Mouse (Mus musculus) erythroid progenitor cell, adult 5-6 weeks (primary cell): ENCODE data around the gene Hist1h2bq. TPM values are rescaled to one million over a fixed set of nuclear protein-coding genes. Genes with fewer than 3 reads are reported as not detected.

Experiments used
- total RNA-seq, 2 experiments: library from RNA; stranded (forward) in 1 of 2; stranded (reverse) in 1 of 2; fragments of 150-400 nt in 1 of 2; fragments of 186-747, 209-891 nt in 1 of 2; gene quantifications; 2 replicates each; pipeline versions ENCODE4 v1.2.3 to v1.2.4; 2015 to 2017; ENCODE audit warnings: low replicate concordance in 2 of 2

Hist1h2bq gene
- total RNA-seq, 2 experiments from 2014 or later: 124 to 1,040 TPM

Other genes with a start within 250 kb of the Hist1h2bq start
Only the 30 nearest of the 31 such genes appear.
- not detected in 2 replicates for gene Olfr1364, start 228.4 kb downstream of the Hist1h2bq start, total RNA-seq (2015; ENCODE audit: low replicate concordance)
- gene Olfr1364, start 228.4 kb downstream of the Hist1h2bq start, total RNA-seq (2017; ENCODE audit: low replicate concordance): not detected in 2 replicates
- gene Olfr1362, start 196.2 kb downstream of the Hist1h2bq start, total RNA-seq (2015; ENCODE audit: low replicate concordance): not detected in 2 replicates
- gene Olfr1362, start 196.2 kb downstream of the Hist1h2bq start, total RNA-seq (2017; ENCODE audit: low replicate concordance): not detected in 2 replicates
- not detected in 2 replicates for gene Olfr11, start 167.7 kb downstream of the Hist1h2bq start, total RNA-seq (2015; ENCODE audit: low replicate concordance)
- gene Olfr11, start 167.7 kb downstream of the Hist1h2bq start, total RNA-seq (2017; ENCODE audit: low replicate concordance): not detected in 2 replicates
- gene Olfr1361, start 146.8 kb downstream of the Hist1h2bq start, total RNA-seq (2015; ENCODE audit: low replicate concordance): not detected in 2 replicates
- not detected in 2 replicates for gene Olfr1361, start 146.8 kb downstream of the Hist1h2bq start, total RNA-seq (2017; ENCODE audit: low replicate concordance)
- not detected in 2 replicates for gene Olfr1360, start 132.8 kb downstream of the Hist1h2bq start, total RNA-seq (2015; ENCODE audit: low replicate concordance)
- gene Olfr1360, start 132.8 kb downstream of the Hist1h2bq start, total RNA-seq (2017; ENCODE audit: low replicate concordance): not detected in 2 replicates
- gene Olfr1359, start 112.1 kb downstream of the Hist1h2bq start, total RNA-seq (2015; ENCODE audit: low replicate concordance): not detected in 2 replicates
- gene Olfr1359, start 112.1 kb downstream of the Hist1h2bq start, total RNA-seq (2017; ENCODE audit: low replicate concordance): not detected in 2 replicates
- 989 and 1,130 TPM in 2 replicates for gene Hist1h2bl, start 94.1 kb downstream of the Hist1h2bq start, total RNA-seq (2015; ENCODE audit: low replicate concordance)
- 1,595 and 2,060 TPM in 2 replicates for gene Hist1h2bl, start 94.1 kb downstream of the Hist1h2bq start, total RNA-seq (2017; ENCODE audit: low replicate concordance)
- gene Hist1h2ai, start 93.8 kb downstream of the Hist1h2bq start, total RNA-seq (2015; ENCODE audit: low replicate concordance): 22.6 and 24.1 TPM in 2 replicates
- 2,450 and 5,888 TPM in 2 replicates for gene Hist1h2ai, start 93.8 kb downstream of the Hist1h2bq start, total RNA-seq (2017; ENCODE audit: low replicate concordance)
- 64.9 and 143 TPM in 2 replicates for gene Hist1h3h, start 92.5 kb downstream of the Hist1h2bq start, total RNA-seq (2015; ENCODE audit: low replicate concordance)
- gene Hist1h3h, start 92.5 kb downstream of the Hist1h2bq start, total RNA-seq (2017; ENCODE audit: low replicate concordance): 379 and 793 TPM in 2 replicates
- gene Hist1h2bm, start 88.2 kb downstream of the Hist1h2bq start, total RNA-seq (2015; ENCODE audit: low replicate concordance): 396 and 580 TPM in 2 replicates
- gene Hist1h2bm, start 88.2 kb downstream of the Hist1h2bq start, total RNA-seq (2017; ENCODE audit: low replicate concordance): 1,330 and 1,438 TPM in 2 replicates
- gene Hist1h4j, start 75.1 kb downstream of the Hist1h2bq start, total RNA-seq (2015; ENCODE audit: low replicate concordance): 12.6 and 18.4 TPM in 2 replicates
- 900 and 1,530 TPM in 2 replicates for gene Hist1h4j, start 75.1 kb downstream of the Hist1h2bq start, total RNA-seq (2017; ENCODE audit: low replicate concordance)
- gene Hist1h4k, start 59.7 kb downstream of the Hist1h2bq start, total RNA-seq (2015; ENCODE audit: low replicate concordance): 298 and 381 TPM in 2 replicates
- gene Hist1h4k, start 59.7 kb downstream of the Hist1h2bq start, total RNA-seq (2017; ENCODE audit: low replicate concordance): 3,827 and 6,951 TPM in 2 replicates
- 480 and 792 TPM in 2 replicates for gene Hist1h2ak, start 56.4 kb downstream of the Hist1h2bq start, total RNA-seq (2015; ENCODE audit: low replicate concordance)
- gene Hist1h2ak, start 56.4 kb downstream of the Hist1h2bq start, total RNA-seq (2017; ENCODE audit: low replicate concordance): 4,887 and 6,345 TPM in 2 replicates
- 1,688 and 1,944 TPM in 2 replicates for gene Hist1h2bn, start 56.1 kb downstream of the Hist1h2bq start, total RNA-seq (2015; ENCODE audit: low replicate concordance)
- 6,530 and 7,011 TPM in 2 replicates for gene Hist1h2bn, start 56.1 kb downstream of the Hist1h2bq start, total RNA-seq (2017; ENCODE audit: low replicate concordance)
- gene Hist1h1b, start 29.6 kb downstream of the Hist1h2bq start, total RNA-seq (2015; ENCODE audit: low replicate concordance): 1,815 and 1,971 TPM in 2 replicates
- 4,746 and 7,405 TPM in 2 replicates for gene Hist1h1b, start 29.6 kb downstream of the Hist1h2bq start, total RNA-seq (2017; ENCODE audit: low replicate concordance)
- 807 and 971 TPM in 2 replicates for gene Hist1h3i, start 26.8 kb downstream of the Hist1h2bq start, total RNA-seq (2015; ENCODE audit: low replicate concordance)
- gene Hist1h3i, start 26.8 kb downstream of the Hist1h2bq start, total RNA-seq (2017; ENCODE audit: low replicate concordance): 793 and 862 TPM in 2 replicates
- gene Hist1h2an, start 23.0 kb downstream of the Hist1h2bq start, total RNA-seq (2015; ENCODE audit: low replicate concordance): 9.4 and 13.4 TPM in 2 replicates
- 1,681 and 2,099 TPM in 2 replicates for gene Hist1h2an, start 23.0 kb downstream of the Hist1h2bq start, total RNA-seq (2017; ENCODE audit: low replicate concordance)
- 31.0 and 96.0 TPM in 2 replicates for gene Hist1h2bp, start 22.7 kb downstream of the Hist1h2bq start, total RNA-seq (2015; ENCODE audit: low replicate concordance)
- gene Hist1h2bp, start 22.7 kb downstream of the Hist1h2bq start, total RNA-seq (2017; ENCODE audit: low replicate concordance): 241 and 315 TPM in 2 replicates
- gene Hist1h2ao, start 268 bp upstream of the Hist1h2bq start, total RNA-seq (2015; ENCODE audit: low replicate concordance): 587 and 743 TPM in 2 replicates
- 2,181 TPM in 1 of 2 replicates, not detected in the other for gene Hist1h2ao, start 268 bp upstream of the Hist1h2bq start, total RNA-seq (2017; ENCODE audit: low replicate concordance)
- 328 and 512 TPM in 2 replicates for gene Hist1h4m, start 1.5 kb upstream of the Hist1h2bq start, total RNA-seq (2015; ENCODE audit: low replicate concordance)
- 4,244 and 7,239 TPM in 2 replicates for gene Hist1h4m, start 1.5 kb upstream of the Hist1h2bq start, total RNA-seq (2017; ENCODE audit: low replicate concordance)
- 169 and 258 TPM in 2 replicates for gene Hist1h4n, start 22.0 kb upstream of the Hist1h2bq start, total RNA-seq (2015; ENCODE audit: low replicate concordance)
- gene Hist1h4n, start 22.0 kb upstream of the Hist1h2bq start, total RNA-seq (2017; ENCODE audit: low replicate concordance): 2,740 and 4,790 TPM in 2 replicates
- gene Hist1h2ap, start 23.3 kb upstream of the Hist1h2bq start, total RNA-seq (2015; ENCODE audit: low replicate concordance): 209 and 329 TPM in 2 replicates
- gene Hist1h2ap, start 23.3 kb upstream of the Hist1h2bq start, total RNA-seq (2017; ENCODE audit: low replicate concordance): 6,300 and 16,342 TPM in 2 replicates
- gene Hist1h2br, start 23.5 kb upstream of the Hist1h2bq start, total RNA-seq (2015; ENCODE audit: low replicate concordance): 696 and 939 TPM in 2 replicates
- gene Hist1h2br, start 23.5 kb upstream of the Hist1h2bq start, total RNA-seq (2017; ENCODE audit: low replicate concordance): 393 and 1,610 TPM in 2 replicates
- not detected in 2 replicates for gene Zfp184, start 134.9 kb upstream of the Hist1h2bq start, total RNA-seq (2015; ENCODE audit: low replicate concordance)
- 1.3 TPM in 1 of 2 replicates, not detected in the other for gene Zfp184, start 134.9 kb upstream of the Hist1h2bq start, total RNA-seq (2017; ENCODE audit: low replicate concordance)
- not detected in 2 replicates for gene Pom121l2, start 171.0 kb upstream of the Hist1h2bq start, total RNA-seq (2015; ENCODE audit: low replicate concordance)
- not detected in 2 replicates for gene Pom121l2, start 171.0 kb upstream of the Hist1h2bq start, total RNA-seq (2017; ENCODE audit: low replicate concordance)
- gene Prss16, start 199.5 kb upstream of the Hist1h2bq start, total RNA-seq (2015; ENCODE audit: low replicate concordance): 4.0 TPM in 1 of 2 replicates, not detected in the other
- gene Prss16, start 199.5 kb upstream of the Hist1h2bq start, total RNA-seq (2017; ENCODE audit: low replicate concordance): not detected in 2 replicates
- 4.6 TPM in 1 of 2 replicates, not detected in the other for gene Hist1h2ah, start 225.4 kb upstream of the Hist1h2bq start, total RNA-seq (2015; ENCODE audit: low replicate concordance)
- gene Hist1h2ah, start 225.4 kb upstream of the Hist1h2bq start, total RNA-seq (2017; ENCODE audit: low replicate concordance): 2,615 and 4,600 TPM in 2 replicates
- 206 and 707 TPM in 2 replicates for gene Hist1h2bk, start 225.7 kb upstream of the Hist1h2bq start, total RNA-seq (2015; ENCODE audit: low replicate concordance)
- 2,593 and 2,906 TPM in 2 replicates for gene Hist1h2bk, start 225.7 kb upstream of the Hist1h2bq start, total RNA-seq (2017; ENCODE audit: low replicate concordance)
- 116 and 173 TPM in 2 replicates for gene Hist1h4i, start 231.2 kb upstream of the Hist1h2bq start, total RNA-seq (2015; ENCODE audit: low replicate concordance)
- 364 and 489 TPM in 2 replicates for gene Hist1h4i, start 231.2 kb upstream of the Hist1h2bq start, total RNA-seq (2017; ENCODE audit: low replicate concordance)
- gene Hist1h2ag, start 232.7 kb upstream of the Hist1h2bq start, total RNA-seq (2015; ENCODE audit: low replicate concordance): 142 and 172 TPM in 2 replicates
- 3,967 and 4,951 TPM in 2 replicates for gene Hist1h2ag, start 232.7 kb upstream of the Hist1h2bq start, total RNA-seq (2017; ENCODE audit: low replicate concordance)